Mouse (Mus musculus) activated CD4-positive, CD25-positive, alpha-beta regulatory T cell, adult 4 months (primary cell): ENCODE measurements at regions not wholly inside any gene's neighbourhood (a gene's known extent, or its start where the extent isn't known, plus 50 kb on each side); places are given as distances from the start of the nearest gene placed in this dataset.
A peak's percentile ranks its signal among the peaks of the same experiment; 100 is the strongest.

Source experiments
- ATAC-seq: one replicate; pipeline ENCODE4 v1.8.0; 2017

DNA sequence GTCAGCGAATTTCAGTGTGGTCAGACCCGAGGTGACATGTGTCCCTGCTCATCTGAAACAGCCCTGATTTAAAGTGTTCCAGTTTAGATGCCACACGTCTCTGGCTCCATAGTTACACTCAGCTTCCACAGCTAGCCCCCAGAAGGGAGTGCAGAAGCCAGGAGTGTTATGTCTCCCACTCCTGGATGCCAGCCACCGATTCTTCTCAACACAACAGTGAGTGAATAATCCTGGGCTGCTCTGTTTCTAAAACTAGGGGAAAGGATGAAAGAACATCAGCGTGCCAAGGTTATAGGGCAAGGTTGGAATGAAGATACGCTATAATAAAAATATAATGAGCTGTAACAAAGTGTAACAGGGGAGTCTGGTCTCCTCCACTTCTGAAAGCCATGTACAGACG is 51.5 kb upstream of the Stmnd1 start:
- no peak for ATAC-seq

DNA sequence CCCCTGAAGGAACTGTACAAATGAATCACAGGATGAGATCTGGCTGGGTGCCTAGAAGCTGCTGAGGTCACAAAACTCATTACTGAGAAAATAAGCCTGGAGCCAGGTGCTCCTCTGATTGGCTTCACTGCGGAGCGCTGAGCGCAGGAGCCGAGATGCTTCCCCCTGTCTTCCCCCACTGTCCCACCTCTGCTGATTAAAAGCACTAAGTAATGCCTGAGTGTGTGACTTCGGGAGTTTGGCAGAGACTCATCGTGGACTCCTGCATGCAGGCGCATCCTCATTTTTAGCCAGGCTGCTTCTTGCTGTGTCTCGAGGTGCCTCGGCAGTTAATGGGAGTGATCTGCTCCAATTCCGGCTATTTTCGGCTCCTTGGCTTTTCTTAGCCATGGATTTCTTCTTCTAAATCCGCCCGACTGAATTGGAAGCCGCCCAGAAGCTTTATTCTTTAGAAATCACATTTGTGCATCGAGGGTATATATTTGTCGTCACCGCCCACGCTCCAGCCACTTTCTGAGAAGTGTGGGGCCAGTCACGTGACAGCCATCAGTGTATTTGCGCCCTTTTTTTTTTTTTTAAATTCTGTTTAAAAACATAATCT is 55.3 kb upstream of the Stmnd1 start:
- ATAC-seq, result no peak

DNA sequence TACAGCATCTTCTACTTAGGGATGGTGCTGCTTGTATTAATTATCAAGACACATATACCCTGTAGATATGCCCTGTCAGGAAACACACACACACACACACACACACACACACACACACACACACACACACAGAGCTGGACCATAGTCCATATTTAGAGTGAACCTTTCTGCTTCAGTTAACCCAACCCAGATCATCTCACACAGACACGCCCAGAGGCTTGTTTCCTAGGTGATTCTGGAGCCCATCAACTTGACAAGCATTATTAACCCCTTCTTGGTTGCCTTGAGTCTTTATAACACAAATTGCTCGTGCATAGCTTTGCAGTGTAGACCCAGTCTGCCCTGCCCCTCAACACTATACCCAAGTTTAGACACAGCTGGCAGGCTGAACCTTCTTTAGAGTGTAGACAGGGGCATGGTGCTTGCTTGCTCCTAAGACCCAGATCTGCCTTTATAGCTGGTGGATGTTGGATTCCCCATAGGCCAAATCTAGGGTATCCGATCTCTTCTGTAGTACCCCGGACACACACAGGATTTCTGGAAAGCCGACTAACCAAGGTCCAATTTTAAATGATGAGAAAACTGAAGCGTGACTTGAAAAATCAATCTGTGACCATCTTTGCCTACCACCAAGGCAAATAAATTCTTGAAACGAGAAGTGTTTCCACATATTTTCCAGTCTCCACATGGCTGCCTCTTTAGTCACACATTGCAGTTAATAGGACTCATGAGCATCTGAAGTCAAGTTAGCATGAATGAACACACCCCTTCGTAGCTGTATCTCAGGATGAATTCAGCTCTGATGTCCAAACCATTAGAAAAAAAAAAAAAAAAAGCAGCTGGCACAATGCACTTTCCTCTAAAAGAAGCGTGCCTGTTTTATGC is 56.3 kb upstream of the Stmnd1 start:
- ATAC-seq, result no peak

DNA sequence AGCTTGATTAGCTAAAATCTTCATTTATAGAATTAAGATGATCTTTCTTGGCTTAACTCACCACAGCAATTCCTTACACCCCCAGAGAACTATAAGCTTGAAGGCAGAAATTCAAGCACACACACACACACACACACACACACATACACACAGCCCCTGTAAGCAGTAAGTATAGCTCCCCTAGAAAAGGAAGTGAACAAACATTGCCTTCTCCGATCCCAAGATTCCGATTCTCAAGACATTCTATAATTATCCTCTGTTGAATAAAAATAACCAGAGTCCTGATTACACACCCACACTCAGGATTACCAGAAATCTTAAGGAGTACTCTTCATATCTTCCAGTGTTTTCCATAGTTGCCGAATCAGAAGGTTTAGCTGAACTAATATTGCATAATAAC is 70.0 kb upstream of the Stmnd1 start:
- no peak for ATAC-seq

DNA sequence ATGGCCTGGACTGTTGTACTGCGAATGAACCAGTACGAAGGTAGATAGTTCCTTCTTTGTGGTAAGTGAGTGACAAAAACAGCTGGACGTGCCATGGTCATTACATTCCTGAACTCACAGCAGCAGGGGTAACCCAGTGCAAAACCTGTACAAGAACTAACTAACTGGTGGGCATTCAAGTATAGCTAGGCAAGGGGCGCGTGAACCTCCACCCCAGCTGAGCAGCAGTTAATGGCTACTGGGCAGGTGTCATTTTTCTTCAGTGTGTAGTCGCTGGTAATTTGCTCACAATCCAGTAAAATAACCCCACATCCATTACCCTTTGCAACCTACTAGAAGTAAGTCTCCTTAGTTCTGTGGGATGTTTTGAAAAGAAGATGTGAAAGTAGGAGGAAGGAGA is 70.9 kb upstream of the Stmnd1 start:
- no peak for ATAC-seq

DNA sequence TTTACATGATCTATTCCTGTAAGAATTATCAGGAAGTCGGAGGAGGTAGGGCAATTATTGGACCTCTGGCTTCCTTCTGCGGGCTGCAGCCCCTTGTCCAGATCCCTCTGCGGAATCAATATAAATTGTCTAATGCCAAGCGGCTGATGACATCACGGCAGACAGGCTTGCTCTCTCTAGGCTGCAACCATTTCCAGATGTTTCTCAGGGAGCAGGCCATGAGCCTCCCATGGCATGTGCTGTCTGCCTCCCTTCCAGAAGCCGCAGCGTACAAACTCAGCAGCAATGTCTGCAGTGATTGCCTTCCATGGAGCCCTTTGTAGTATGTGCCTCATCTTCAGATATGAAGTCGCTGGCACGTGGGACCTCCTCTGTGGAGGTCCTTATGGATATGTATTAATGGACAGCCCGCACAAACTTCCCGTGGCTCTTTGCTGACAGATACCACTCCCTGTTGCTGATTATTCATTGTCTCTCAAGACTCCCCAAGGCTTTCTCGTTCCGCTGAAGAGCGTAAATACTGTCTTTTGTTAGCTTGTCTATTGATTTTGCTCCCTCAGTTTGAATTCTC is 72.4 kb upstream of the Stmnd1 start:
- ATAC-seq, result no peak

DNA sequence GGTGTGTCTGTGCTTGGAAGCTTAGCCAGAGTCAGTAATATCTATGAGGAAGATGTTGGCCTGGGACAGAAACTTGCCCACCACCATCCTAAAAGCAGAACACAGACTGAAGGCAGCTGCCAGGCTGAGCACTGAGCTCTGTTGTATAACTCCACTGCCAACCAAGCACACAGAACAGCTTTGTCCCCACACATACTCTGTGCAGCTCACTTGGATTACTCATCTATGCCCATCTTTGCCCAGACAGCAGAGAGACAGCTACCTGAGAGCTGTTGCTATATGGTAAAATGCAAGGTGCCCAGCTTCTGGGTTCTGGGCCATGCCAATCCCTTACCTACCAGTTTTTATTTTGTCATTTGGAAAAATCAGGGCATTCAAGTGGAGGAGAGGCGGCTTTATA is 80.4 kb upstream of the Stmnd1 start:
- no peak for ATAC-seq

DNA sequence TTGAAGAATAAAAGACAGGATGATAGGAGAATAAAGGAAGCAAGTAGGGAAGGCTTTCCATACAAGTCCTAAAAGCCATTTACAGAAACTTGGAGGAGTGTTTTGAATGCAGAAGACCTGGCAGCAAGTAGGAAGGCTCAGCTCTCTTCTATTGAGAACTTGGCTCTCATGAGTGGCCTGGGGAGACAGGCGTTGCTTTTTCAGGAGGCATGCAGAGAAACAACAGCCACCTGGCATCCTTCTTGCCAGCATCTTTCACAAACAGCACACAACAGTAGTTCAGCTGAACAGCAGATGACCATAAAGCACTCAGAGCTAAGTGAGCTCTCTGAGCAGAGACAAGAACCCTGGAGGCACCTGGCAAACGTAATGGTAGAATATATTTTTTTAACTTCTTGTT is 83.8 kb upstream of the Stmnd1 start:
- no peak for ATAC-seq

DNA sequence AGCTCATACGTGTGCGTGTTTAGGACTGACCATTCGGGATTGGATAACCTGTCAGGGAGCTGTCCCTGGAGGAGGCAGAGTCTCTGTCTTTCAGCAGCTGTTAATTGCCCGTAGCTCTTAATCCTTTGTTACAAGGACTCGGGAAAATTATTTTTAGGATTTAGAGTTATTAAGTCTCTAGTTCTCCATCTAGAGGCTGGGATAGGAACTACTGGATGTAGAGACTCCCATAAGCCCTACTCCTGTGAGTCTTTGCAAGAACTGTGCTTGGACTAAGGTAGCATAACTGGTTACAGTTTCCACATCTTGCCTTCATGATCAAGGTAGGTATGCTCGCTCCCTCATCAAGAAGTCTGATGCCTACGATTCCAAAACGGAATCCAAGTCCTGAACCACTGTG is 90.7 kb upstream of the Stmnd1 start:
- ATAC-seq, result no peak

DNA sequence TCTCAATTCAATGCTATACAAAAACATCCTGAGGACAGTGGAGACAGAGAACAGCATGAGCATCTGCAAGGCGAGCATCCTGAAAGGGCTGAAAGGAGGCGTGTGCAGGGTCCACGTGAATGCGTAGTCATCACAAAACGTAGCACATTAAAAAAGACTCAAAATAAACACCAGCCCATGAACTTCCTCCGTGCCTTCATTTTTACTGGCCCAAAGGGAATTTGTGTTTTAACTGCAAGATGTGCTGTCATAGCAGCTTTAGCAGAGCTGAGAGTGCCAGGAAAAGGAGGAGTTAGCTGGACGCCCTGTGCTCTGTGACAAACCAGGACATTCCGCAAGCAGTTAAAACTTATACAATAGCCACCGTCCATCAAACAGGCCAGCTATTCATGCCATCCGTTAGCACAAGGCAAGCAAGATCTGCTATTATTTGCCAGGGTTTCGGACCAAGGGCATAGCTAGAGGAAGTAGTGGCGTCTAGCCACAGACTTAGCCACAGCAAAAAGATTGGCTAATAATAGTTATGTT is 92.9 kb upstream of the Stmnd1 start:
- no peak for ATAC-seq

DNA sequence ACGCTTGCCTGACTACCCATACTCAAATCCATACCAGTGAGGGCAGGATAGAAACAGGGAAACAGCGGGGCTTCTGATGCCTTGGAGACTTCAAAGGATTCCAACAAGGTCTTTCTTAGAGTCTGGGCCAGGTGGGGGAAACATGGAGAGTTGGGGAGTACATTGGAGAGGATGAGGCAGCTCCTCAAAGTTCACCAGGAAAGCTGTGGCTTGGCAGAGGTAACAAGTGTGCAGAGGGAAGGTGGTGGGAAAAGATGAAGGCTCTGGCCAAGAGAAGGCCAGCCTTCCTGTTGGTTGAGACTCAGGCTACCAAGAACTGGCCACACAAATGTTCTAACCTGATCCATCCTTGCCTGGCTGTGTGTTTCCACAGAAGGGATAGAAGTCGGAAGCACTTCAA is 93.6 kb upstream of the Stmnd1 start:
- ATAC-seq, result no peak

DNA sequence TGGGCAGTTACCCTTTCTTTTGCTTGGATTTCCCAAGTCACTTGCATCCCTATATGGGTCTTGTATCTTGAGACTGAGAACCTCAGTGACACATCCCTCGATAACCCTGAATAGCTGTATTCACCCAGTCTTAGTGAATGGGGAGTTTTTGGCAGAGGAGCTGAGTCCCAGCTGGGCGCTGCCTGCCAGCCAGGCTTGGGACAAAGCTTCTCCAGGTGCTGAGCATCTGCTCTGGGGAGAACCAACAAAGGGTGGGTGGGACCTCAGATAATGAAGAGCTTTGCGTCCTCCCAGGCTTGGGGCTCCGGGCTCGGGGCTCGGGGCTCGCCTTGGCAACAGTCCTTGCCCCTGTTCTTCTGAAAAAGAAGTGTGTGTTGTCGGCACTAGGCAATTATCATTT is 100.4 kb upstream of the Stmnd1 start:
- no peak for ATAC-seq

DNA sequence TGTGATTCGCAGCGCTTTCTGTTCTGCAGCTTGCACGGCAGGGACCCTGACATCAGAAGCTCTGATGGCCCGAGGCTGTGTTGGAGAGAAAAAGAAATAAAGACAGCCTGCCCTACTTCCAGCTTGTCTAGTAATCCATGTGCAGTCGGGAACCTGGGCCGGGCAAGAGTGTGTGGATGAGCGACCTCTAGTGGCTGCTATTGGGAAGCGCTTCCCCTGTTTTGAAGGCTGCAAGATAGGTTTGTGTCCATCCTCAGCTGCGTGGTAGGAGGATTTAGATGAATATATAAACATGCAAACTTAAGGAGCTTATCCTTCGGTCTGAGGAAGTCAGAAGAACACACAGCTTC is 111.5 kb upstream of the Stmnd1 start:
- no peak for ATAC-seq

DNA sequence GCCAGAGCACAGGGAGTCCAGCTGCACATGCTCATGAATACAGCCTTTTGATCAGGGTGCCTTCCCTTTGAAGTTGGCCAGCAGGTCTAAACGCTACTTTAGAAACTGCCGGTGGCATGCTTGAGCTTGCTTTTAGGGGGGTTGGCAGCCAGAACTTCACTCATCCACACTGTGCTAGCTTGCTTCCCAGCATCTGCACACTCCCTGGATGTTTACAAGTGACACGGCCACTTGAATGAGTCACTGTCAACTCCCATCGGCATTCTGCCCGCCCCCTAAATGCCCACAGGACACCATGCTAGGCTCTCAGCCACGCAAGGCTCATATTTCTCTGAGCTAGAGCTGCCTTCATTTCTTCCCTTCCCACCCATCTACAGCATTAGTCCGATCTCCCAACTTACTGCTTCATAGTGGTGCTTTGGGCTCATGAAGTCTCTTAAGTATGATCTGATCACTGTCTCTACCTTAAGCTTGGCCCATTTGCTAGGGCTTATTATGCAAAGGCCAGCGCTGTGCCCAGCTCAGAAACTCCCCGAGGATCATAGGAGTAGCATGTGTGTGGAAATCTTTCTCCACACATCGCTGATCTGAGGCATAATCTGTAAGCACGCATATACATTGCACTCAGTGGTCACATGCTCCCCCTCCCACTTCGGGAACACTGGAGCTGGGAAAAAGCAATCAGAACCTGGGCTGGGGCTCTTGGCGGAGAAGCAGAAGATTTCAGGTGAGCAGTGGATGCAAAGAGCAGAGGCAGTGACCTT is 112.1 kb upstream of the Stmnd1 start:
- no peak for ATAC-seq

DNA sequence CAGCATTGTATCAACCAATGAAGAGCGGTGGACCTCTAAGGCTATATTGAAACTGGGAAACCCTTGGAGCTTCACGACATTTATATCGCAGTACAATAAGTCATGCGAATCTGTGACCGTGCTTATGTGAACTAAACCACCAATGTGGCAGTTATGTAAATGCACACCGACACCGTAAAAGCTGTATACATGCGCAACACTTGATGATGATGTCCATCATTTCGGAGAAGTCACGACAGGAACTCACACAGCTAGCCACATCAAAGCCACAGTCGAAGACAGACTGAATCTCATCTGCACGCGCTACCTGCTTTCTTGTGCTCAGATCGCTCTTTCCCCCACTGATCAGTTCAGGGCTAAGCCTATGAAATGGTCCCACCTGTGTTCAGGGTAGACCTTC is 114.2 kb upstream of the Stmnd1 start:
- ATAC-seq, result peak; percentile 75

DNA sequence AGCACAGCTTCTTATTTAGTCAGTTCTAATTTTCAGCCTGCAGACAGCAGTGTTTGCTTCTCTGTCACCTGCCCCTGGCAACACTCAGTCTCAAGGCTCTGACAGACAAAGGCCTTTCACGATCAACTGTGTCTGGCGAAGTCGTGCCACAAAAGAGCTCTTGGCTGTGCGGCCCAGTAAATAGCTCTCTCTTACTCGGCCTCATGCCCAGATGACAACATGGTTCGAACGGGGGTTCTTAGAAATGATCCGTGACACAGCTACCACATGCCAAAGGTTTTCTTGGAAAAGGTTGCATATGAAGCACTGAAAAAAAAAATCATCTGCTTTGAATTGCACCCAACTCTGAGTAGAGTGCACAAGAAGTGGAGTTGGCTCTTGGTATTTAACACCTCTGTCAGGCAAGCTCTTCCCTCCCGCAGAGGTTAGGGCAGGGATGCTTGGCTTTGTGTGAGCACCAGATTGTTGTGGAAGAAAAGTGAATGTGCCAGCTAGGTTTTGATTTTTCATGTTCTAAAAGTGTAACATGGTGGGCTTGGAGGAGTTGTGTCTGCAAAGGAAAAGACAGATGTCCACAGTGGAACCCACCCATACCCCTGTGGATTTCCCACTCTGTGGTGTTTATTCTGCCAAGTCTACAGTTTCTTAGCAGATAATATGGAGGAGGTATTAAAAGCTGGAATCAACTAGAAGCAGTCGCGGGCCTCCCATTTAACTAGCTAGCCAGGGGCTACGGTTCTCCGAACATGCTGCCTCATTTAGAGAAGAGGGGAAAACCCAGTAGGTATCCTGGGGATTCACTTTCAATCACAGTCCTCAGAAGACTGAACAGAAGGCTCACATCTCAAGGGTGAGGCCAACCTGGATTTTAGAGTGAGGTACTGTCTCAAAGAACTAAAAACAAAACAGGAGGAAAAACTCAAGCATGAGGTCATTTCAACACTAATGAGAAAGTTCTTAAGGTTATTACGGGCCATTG is 120.0 kb upstream of the Stmnd1 start:
- no peak for ATAC-seq

DNA sequence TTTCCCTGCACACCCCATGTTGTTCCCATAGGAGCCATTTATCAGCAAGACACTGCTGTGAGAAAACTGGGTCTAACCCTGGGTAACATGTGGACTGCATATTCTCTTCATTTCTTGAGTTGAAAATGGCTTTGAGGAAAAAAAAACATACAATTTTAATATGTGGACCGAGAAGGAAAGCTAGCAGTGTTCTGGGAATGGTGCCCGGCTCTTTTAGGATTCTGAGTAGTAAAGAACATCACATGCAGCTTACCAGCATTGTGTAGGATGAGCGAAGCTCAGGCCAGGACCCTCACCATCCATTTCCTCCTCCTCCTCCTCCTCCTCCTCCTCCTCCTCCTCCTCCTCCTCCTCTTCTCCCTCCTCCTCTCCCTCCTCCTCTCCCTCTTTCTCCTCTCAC is 133.5 kb upstream of the Stmnd1 start:
- ATAC-seq, result no peak

DNA sequence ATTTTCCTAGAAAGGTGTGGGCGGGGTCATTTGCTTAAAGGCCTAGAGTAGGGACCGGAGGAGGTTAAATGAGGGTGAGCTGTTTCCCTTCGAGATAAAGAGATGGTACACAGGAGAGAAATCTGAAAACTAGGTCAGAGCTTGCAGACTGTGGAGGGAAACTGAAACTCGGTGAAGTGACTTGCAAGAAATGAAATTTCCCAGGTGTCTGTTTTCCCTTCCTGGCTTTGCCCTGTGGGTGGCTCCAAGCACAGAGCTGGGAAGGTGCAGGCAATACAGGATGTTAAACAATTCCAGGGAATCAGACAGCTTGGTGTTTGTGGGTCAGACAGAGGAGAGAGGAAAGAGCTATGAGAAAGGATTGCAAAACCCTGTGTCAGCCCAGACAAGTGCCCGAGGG is 134.3 kb upstream of the Stmnd1 start:
- ATAC-seq, result no peak

DNA sequence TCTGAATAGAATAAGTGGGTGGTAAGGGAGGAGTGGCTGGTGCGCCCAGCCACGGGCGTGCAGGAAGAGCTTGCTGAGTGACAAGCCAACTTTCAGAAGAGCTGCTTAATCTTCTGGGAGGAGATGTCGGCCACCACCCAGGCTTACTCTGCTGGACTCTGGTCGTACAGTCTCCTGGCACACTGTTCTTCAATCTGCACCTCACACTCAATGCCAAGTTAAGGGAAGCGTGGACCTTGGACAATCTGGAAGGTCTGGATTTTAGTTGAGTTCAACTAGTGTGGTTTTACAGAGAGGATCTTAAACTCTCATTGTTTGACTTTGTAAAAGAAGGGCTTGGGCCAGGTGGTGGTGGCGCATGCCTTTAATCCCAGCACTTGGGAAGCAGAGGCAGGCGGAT is 138.1 kb upstream of the Stmnd1 start:
- ATAC-seq, result no peak

DNA sequence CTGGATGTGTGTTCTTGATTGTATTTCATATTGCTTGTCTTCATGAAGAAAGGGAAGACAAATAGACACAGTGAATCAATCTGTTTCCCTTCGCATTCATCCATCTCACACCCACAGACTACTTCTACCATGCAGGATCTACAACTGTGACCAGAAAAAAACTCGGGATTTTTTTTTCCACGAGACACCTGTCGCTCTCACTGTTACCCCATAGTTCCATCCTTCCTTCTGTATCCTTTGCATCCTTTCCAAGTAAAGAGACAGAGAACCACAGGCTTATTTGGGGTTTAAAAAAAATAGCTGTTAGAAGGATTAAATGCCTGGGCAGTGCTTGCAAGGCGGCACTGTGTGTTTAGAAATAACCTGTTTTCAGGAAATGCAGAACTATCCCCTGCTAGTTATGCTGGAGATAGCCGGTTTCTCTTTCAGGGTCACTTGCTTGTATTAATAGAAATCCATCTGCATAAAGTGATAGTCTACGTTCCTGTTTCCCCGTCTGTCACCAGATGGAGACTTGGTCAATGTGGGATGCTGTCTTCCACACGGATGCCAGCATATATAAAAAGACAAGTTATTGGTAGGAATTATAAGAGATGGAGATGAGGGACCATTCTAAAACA is 144.2 kb upstream of the Stmnd1 start:
- ATAC-seq, result no peak

DNA sequence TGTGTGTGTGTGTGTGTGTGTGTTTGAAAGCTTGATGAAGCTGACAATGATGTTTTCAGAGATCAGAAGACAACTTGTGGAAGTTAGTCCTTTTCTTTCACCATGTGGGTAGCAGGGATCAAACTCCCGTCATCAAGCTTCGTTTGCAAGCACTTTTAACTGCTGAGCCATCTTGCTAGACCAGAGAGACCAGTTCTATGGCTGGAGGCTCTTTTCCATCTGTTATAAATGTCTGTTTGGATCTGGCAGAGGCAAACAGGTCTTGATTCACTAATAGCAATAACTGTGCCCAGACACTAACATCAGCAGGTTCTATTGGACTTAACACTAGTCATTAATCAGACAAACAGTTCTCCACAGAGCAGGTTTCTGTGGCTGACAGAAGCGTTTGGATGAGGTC is 150.1 kb upstream of the Stmnd1 start:
- no peak for ATAC-seq

DNA sequence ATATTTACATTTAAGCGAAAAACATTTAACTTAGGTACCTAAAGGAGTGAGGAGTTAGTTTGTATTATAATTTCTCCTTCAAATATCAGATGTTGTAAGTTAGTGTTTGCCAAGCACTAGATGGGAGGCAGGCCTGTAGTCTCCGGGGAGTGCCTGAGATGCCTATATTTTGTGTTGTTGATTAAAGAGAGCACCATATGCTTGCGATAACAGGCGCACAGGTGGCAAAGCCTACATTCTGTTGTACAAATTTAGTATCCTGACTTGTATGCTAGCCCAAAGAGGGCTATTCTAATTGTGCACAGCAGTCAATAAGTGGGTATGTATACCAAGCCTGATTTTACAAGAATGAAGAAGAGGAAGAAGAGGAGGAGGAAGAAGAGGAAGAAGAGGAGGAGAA is 151.8 kb upstream of the Atxn1 start:
- ATAC-seq, result no peak
